Comparison of ENCODE assay signal across 11 mouse cellular contexts in the genomic region with DNA sequence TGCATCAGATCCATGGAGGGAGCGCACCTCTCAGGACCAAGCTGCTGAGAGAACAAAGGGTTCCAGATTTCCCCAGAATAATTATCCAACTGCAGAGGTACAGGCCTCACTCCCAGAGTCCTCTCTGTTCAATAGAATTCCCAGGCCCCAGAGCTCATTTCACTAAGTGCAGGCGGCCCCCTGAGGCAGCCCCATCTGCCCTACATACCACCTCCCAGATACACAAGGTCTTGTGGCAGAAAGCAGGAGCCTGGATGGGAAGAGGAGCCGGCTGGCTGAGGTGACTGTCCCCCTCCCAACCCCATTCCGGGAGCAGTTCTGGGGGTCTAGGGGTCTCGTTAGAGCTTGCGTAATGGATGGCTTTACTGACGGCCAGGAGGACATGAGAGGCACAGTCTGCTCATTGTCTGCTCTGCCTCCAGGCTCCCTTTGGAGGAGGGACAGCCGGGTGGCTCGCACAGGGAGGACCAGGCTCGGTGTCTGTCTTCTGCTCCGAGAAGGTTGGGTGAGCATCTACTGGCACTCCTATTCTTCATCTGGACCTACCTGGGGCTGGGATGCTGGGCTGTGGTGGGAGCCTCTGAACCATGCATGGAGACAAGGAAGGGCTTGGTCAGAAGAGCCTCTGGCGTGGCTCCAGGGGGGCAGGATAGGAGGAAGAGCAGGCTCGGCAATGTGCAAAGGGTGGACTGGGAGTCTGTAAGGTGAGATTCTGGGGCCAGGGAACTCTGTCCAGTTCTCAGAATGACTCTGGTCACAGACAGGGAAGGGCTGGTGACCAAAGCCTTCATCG. TPM values are rescaled to one million over a fixed set of nuclear protein-coding genes. Genes with fewer than 3 reads are reported as not detected.
DNase-seq lines count a peak whose midpoint lies in the region; ATAC-seq and TF ChIP-seq lines count a peak whose summit lies in the region.
"Had no signal": no experiment of that assay in that cellular context is flagged by ENCODE, and none has a peak within 500 bp of the region (broad histone marks: within the 10 kb centered on the region; RNA-seq: fewer than 3 reads in every experiment).

No protein-coding gene starts in this region.

- no peaks in the 10 kb centered on the region for H3K9me3 ChIP-seq in midbrain, embryonic 10.5 days (replicated peaks)
- H3K9me3 ChIP-seq in midbrain, postnatal 0 days (ENCODE audit: low read length) = no peaks in the 10 kb centered on the region
- no peaks in the 10 kb centered on the region for H3K9me3 ChIP-seq in limb, embryonic 10.5 days (replicated peaks)
- H3K9me3 ChIP-seq in stomach, postnatal 0 days (ENCODE audit: control insufficient read depth, low read length) = no peaks in the 10 kb centered on the region
- H3K9me3 ChIP-seq: liver, embryonic 12.5 days had no signal

- WGBS in midbrain, embryonic 10.5 days = 77% methylated on average over 14 of the region's 14 CpGs
- 61% methylated on average over 14 of the region's 14 CpGs for WGBS in midbrain, postnatal 0 days
- 61% methylated on average over 14 of the region's 14 CpGs for WGBS in limb, embryonic 10.5 days
- WGBS in stomach, postnatal 0 days = 60% methylated on average over 14 of the region's 14 CpGs

- peak overlapping the region; percentile 70 for H3K27ac ChIP-seq in midbrain, embryonic 10.5 days (replicated peaks)
- H3K27ac ChIP-seq in midbrain, postnatal 0 days (ENCODE audit: low read depth, low read length) = no peak overlapping the region
- 0 out of 2 replicates have a peak overlapping the region, but pooled peaks have one; percentile 46 for H3K27ac ChIP-seq in limb, embryonic 10.5 days
- no peak overlapping the region for H3K27ac ChIP-seq in stomach, postnatal 0 days (replicated peaks)
- H3K27ac ChIP-seq: liver, embryonic 12.5 days had no signal

- no peak for TF ChIP-seq EP300 in stomach, postnatal 0 days (optimal IDR thresholded peaks at IDR 0.05)

- no peak overlapping the region for H3K9ac ChIP-seq in midbrain, postnatal 0 days (replicated peaks; ENCODE audit: low read length, poor library complexity, severe bottlenecking)
- no peak overlapping the region for H3K9ac ChIP-seq in stomach, postnatal 0 days (ENCODE audit: low read length)
- H3K9ac ChIP-seq: liver, embryonic 12.5 days had no signal

- no peaks in the 10 kb centered on the region for H3K27me3 ChIP-seq in midbrain, embryonic 10.5 days (ENCODE audit: low read depth, poor library complexity, severe bottlenecking)
- no peaks in the 10 kb centered on the region for H3K27me3 ChIP-seq in midbrain, postnatal 0 days (ENCODE audit: insufficient read depth, low read length)
- H3K27me3 ChIP-seq in limb, embryonic 10.5 days (ENCODE audit: low read depth, poor library complexity, severe bottlenecking) = peaks cover 16% of the 10 kb centered on the region; the same call in 1 of the 2 replicates
- H3K27me3 ChIP-seq in stomach, postnatal 0 days (ENCODE audit: control insufficient read depth, insufficient read depth, low read length) = no peaks in the 10 kb centered on the region

- peak; percentile 26 for DNase-seq in embryo, embryonic 10.5 days (ENCODE audit: low spot score)
- DNase-seq in embryo, embryonic 9.5 days (ENCODE audit: extremely low spot score) = no peak
- no peak for DNase-seq in midbrain, embryonic 10.5 days (ENCODE audit: low spot score)
- no peak for DNase-seq in midbrain, postnatal 0 days (ENCODE audit: low spot score)
- DNase-seq in limb, embryonic 10.5 days (ENCODE audit: low spot score) = no peak
- peak; percentile 78 for DNase-seq in retina, embryonic 14.5 days (ENCODE audit: low spot score)
- no peak for DNase-seq in heart, adult 9 months (ENCODE audit: low spot score in 2 of 2)
- no peak for DNase-seq in stomach, postnatal 0 days (ENCODE audit: low spot score)
- DNase-seq: heart, postnatal 4 days; thymus, postnatal 25 days had no signal

- ATAC-seq in midbrain, postnatal 0 days (ENCODE audit: low FRiP score) = no peak
- ATAC-seq in stomach, postnatal 0 days (ENCODE audit: low FRiP score, low TSS enrichment) = no peak
- ATAC-seq: liver, embryonic 12.5 days had no signal

- H3K4me2 ChIP-seq in midbrain, postnatal 0 days (ENCODE audit: low read depth, low read length, poor library complexity, severe bottlenecking) = no peak overlapping the region
- H3K4me2 ChIP-seq in stomach, postnatal 0 days (replicated peaks; ENCODE audit: low read depth) = no peak overlapping the region
- H3K4me2 ChIP-seq: liver, embryonic 12.5 days had no signal

- H3K4me1 ChIP-seq in midbrain, embryonic 10.5 days = peaks cover 33% of the 10 kb centered on the region
- H3K4me1 ChIP-seq in midbrain, postnatal 0 days (ENCODE audit: insufficient read depth, low read length) = no peaks in the 10 kb centered on the region
- H3K4me1 ChIP-seq in limb, embryonic 10.5 days = peaks cover 34% of the 10 kb centered on the region
- no peaks in the 10 kb centered on the region for H3K4me1 ChIP-seq in stomach, postnatal 0 days (replicated peaks; ENCODE audit: control insufficient read depth, insufficient read depth)
- H3K4me1 ChIP-seq: liver, embryonic 12.5 days had no signal

- TF ChIP-seq CTCF in midbrain, postnatal 0 days (IDR thresholded peaks at IDR 0.05) = no peak
- no peak for TF ChIP-seq CTCF in stomach, postnatal 0 days (IDR thresholded peaks at IDR 0.05; ENCODE audit: low read depth)

- H3K4me3 ChIP-seq in midbrain, embryonic 10.5 days = peak overlapping the region; percentile 20; the same call in 1 of the 2 replicates
- H3K4me3 ChIP-seq in midbrain, postnatal 0 days (ENCODE audit: low read depth, low read length) = no peak overlapping the region
- H3K4me3 ChIP-seq in limb, embryonic 10.5 days = no peak overlapping the region
- H3K4me3 ChIP-seq in stomach, postnatal 0 days (ENCODE audit: low read depth, low read length) = no peak overlapping the region
- H3K4me3 ChIP-seq: liver, embryonic 12.5 days had no signal

- no peaks in the 10 kb centered on the region for H3K36me3 ChIP-seq in midbrain, embryonic 10.5 days
- no peaks in the 10 kb centered on the region for H3K36me3 ChIP-seq in midbrain, postnatal 0 days (ENCODE audit: insufficient read depth, low read length)
- no peaks in the 10 kb centered on the region for H3K36me3 ChIP-seq in limb, embryonic 10.5 days
- no peaks in the 10 kb centered on the region for H3K36me3 ChIP-seq in stomach, postnatal 0 days (ENCODE audit: control insufficient read depth, insufficient read depth, low read length)
- H3K36me3 ChIP-seq: liver, embryonic 12.5 days had no signal

RNA-seq across cellular contexts. Expression of a gene that starts 39.9 kb away (rescaled TPM):
- 121 and 123 TPM in 2 replicates for polyA plus RNA-seq in midbrain, embryonic 10.5 days (2016; fragmentation: Nextera tagmentation; extraction: Ambion mirVana)
- 43.9 and 52.0 TPM in 2 replicates for total RNA-seq in midbrain, postnatal 0 days (2014; rRNA removed)
- polyA plus RNA-seq in midbrain, postnatal 0 days (2015; fragmentation: Nextera tagmentation; extraction: Ambion mirVana) = 34.0 and 37.4 TPM in 2 replicates
- 47.1 and 64.7 TPM in 2 replicates for polyA plus RNA-seq in limb, embryonic 10.5 days (2016; fragmentation: Nextera tagmentation; extraction: Ambion mirVana)
- 53.8 and 54.6 TPM in 2 replicates for polyA plus RNA-seq in stomach, postnatal 0 days (2015; fragmentation: Nextera tagmentation; extraction: Ambion mirVana)

Comparison
In these comparisons a context has a peak if more than half of its experiments do, and no peak if none do; other contexts are left out.
1. DNase-seq: peak in embryo, embryonic 10.5 days (single experiment) and retina, embryonic 14.5 days (single experiment); none in embryo, embryonic 9.5 days (single experiment), midbrain, embryonic 10.5 days (single experiment), midbrain, postnatal 0 days (single experiment), limb, embryonic 10.5 days (single experiment), heart, adult 9 months (0 of 2) and stomach, postnatal 0 days (single experiment).
2. H3K27ac ChIP-seq: peak in midbrain, embryonic 10.5 days (single experiment) and limb, embryonic 10.5 days (single experiment); none in midbrain, postnatal 0 days (single experiment) and stomach, postnatal 0 days (single experiment).